Comparison of ENCODE assay signal across 11 mouse cellular contexts in the genomic region with DNA sequence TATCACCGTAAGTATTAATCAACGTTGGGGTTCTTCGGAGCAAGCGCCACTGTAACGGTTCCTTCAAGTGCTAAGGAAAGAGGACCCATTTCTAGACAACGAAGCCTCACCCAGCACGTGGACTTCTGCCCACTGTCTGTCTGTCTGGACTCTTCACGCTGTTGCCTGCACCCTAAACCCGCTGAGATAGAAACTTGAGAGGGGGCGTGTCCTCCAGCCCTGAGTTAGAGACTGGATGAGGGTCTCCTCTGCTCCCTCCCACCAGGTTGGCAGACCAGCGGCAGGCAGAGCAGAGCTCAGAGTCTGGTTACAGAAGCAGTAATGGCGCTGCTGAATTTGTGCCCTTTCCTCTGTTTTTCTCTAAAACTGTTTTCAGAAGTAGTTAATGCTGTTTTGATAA. TPM values are rescaled to one million over a fixed set of nuclear protein-coding genes. Genes with fewer than 3 reads are reported as not detected.
A peak's percentile ranks its signal among the peaks of the same experiment; 100 is the strongest.
DNase-seq lines count a peak whose midpoint lies in the region; ATAC-seq and TF ChIP-seq lines count a peak whose summit lies in the region.
"Had no signal": no experiment of that assay in that cellular context is flagged by ENCODE, and none has a peak within 500 bp of the region (broad histone marks: within the 10 kb centered on the region; RNA-seq: fewer than 3 reads in every experiment).

No protein-coding gene starts in this region.

- no peak overlapping the region for H3K4me2 ChIP-seq in liver, postnatal 0 days (ENCODE audit: low read depth, low read length)
- peak overlapping the region; percentile 53 for H3K4me2 ChIP-seq in forebrain, embryonic 12.5 days
- H3K4me2 ChIP-seq in limb, embryonic 13.5 days (replicated peaks): peak overlapping the region; percentile 74

- no peak overlapping the region for H3K4me3 ChIP-seq in liver, postnatal 0 days (ENCODE audit: low read depth, low read length)
- H3K4me3 ChIP-seq in forebrain, embryonic 12.5 days (replicated peaks): peak overlapping the region; percentile 20
- peak overlapping the region; percentile 44 for H3K4me3 ChIP-seq in limb, embryonic 13.5 days

- TF ChIP-seq CTCF in liver, postnatal 0 days (IDR thresholded peaks at IDR 0.05; ENCODE audit: low read depth): no peak

- H3K9me3 ChIP-seq in liver, postnatal 0 days (ENCODE audit: low read length): no peaks in the 10 kb centered on the region
- no peaks in the 10 kb centered on the region for H3K9me3 ChIP-seq in forebrain, embryonic 12.5 days
- no peaks in the 10 kb centered on the region for H3K9me3 ChIP-seq in limb, embryonic 13.5 days

- 19% methylated on average over 12 of the region's 12 CpGs for WGBS in liver, postnatal 0 days (ENCODE audit: insufficient replicate concordance)
- 11% methylated on average over 12 of the region's 12 CpGs for WGBS in forebrain, embryonic 12.5 days
- 7% methylated on average over 12 of the region's 12 CpGs for WGBS in limb, embryonic 13.5 days

- H3K4me1 ChIP-seq in liver, postnatal 0 days (ENCODE audit: insufficient read depth): 0 out of 2 replicates have a peak, but pooled peaks cover 3% of the 10 kb centered on the region
- peaks cover 17% of the 10 kb centered on the region for H3K4me1 ChIP-seq in forebrain, embryonic 12.5 days
- peaks cover 46% of the 10 kb centered on the region for H3K4me1 ChIP-seq in limb, embryonic 13.5 days

- H3K27me3 ChIP-seq in liver, postnatal 0 days (ENCODE audit: insufficient read depth, low read length): 0 out of 2 replicates have a peak, but pooled peaks cover 5% of the 10 kb centered on the region
- peaks cover 18% of the 10 kb centered on the region; the same call in 1 of the 2 replicates for H3K27me3 ChIP-seq in forebrain, embryonic 12.5 days
- no peaks in the 10 kb centered on the region for H3K27me3 ChIP-seq in limb, embryonic 13.5 days

- no peak for TF ChIP-seq EP300 in liver, postnatal 0 days (IDR thresholded peaks at IDR 0.05; ENCODE audit: low read depth)

- no peaks in the 10 kb centered on the region for H3K36me3 ChIP-seq in liver, postnatal 0 days (replicated peaks; ENCODE audit: insufficient read depth, low read length)
- no peaks in the 10 kb centered on the region for H3K36me3 ChIP-seq in forebrain, embryonic 12.5 days (replicated peaks)
- no peaks in the 10 kb centered on the region for H3K36me3 ChIP-seq in limb, embryonic 13.5 days

- no peak for ATAC-seq in liver, postnatal 0 days
- 0 out of 2 replicates have a peak, but pooled peaks have one; percentile 46 for ATAC-seq in forebrain, embryonic 12.5 days (ENCODE audit: low FRiP score)
- peak; percentile 68 for ATAC-seq in limb, embryonic 13.5 days (ENCODE audit: low FRiP score, low read depth)

- H3K9ac ChIP-seq in liver, postnatal 0 days (replicated peaks): no peak overlapping the region
- peak overlapping the region; percentile 33; the same call in 1 of the 2 replicates for H3K9ac ChIP-seq in forebrain, embryonic 12.5 days
- H3K9ac ChIP-seq in limb, embryonic 13.5 days: peak overlapping the region; percentile 54

- peak; percentile 30 for DNase-seq in liver
- DNase-seq in liver, postnatal 0 days: no peak
- DNase-seq in retina, postnatal 1 day: peak; percentile 73
- DNase-seq in right cerebral cortex, postnatal 36 days (ENCODE audit: low spot score in 2 of 2): no peak
- DNase-seq in left cerebral cortex, adult 18-20 months (ENCODE audit: low spot score in 2 of 2): no peak
- no peak for DNase-seq in urinary bladder, adult 2 months (ENCODE audit: low spot score)
- DNase-seq: cerebellum, adult 11-12 months; kidney, adult 8-10 months; thymus, adult 2 months had no signal

- H3K27ac ChIP-seq in liver, postnatal 0 days (ENCODE audit: low read depth): no peak overlapping the region
- H3K27ac ChIP-seq in forebrain, embryonic 12.5 days: no peak overlapping the region
- no peak overlapping the region; the same call in 1 of the 2 replicates for H3K27ac ChIP-seq in limb, embryonic 13.5 days

RNA-seq across cellular contexts. Expression of gene Chrna1, which starts 10.0 kb away (rescaled TPM):
- polyA plus RNA-seq in liver, postnatal 0 days (2015; fragmentation: Nextera tagmentation; extraction: Ambion mirVana): 0.06 and 0.18 TPM in 2 replicates
- polyA plus RNA-seq in forebrain, embryonic 12.5 days (2016; fragmentation: Nextera tagmentation; extraction: Ambion mirVana): 0.10 and 0.15 TPM in 2 replicates
- 13.8 and 14.4 TPM in 2 replicates for polyA plus RNA-seq in limb, embryonic 13.5 days (2015; fragmentation: Nextera tagmentation; extraction: Ambion mirVana)
- total RNA-seq in left cerebral cortex, adult 18-20 months (2021): under 1 TPM; 0.07 to 0.16 TPM
- 0.01 TPM in 1 of 2 replicates, not detected in the other for polyA plus RNA-seq in urinary bladder, adult 2 months (2012; rRNA removed)

Comparison
In these comparisons a context has a peak if more than half of its experiments do, and no peak if none do; other contexts are left out.
1. DNase-seq: peak in liver (single experiment) and retina, postnatal 1 day (single experiment); none in liver, postnatal 0 days (single experiment), right cerebral cortex, postnatal 36 days (0 of 2), left cerebral cortex, adult 18-20 months (0 of 2) and urinary bladder, adult 2 months (single experiment).
2. RNA of gene Chrna1, which starts 10.0 kb away (polyA plus RNA-seq): 13.8 to 14.4 TPM in limb, embryonic 13.5 days; 0.10 to 0.15 TPM in forebrain, embryonic 12.5 days, 0.06 to 0.18 TPM in liver, postnatal 0 days and 0.01 TPM in urinary bladder, adult 2 months; every median in the first group is over 10 times any median in the second.